Mouse (Mus musculus) frontal cortex, postnatal 25 days (tissue): ENCODE data around the gene Gng8.

Experiments
- DNase-seq, 2 experiments: peaks; one replicate each; pipeline ENCODE4 v3.0.0; 2022; ENCODE audit warnings: low spot score in 2 of 2

Gene Gng8

GRCm38 (mm10) chr7:16891641-16892351 is at the start of gene Gng8:
Gng8 (plus strand) TSS chr7:16891786.
- peak; percentile 79 to 85 for DNase-seq

- DNase-seq, result peak; percentile 77 to 82
These were observed 48.9 kb upstream of the Gng8 start, which contains the start of gene Prkd2 for GRCm38 (mm10) chr7:16842645-16843063. Prkd2 (plus strand) TSS chr7:16842902.

GRCm38 (mm10) chr7:16843441-16844171 is 48.0 kb upstream of the Gng8 start:
- no peak for DNase-seq

- DNase-seq, result no peak
These were observed 46.9 kb upstream of the Gng8 start for GRCm38 (mm10) chr7:16844696-16845071.

- no peak for DNase-seq
These were observed 46.3 kb upstream of the Gng8 start for GRCm38 (mm10) chr7:16845072-16845819.

- DNase-seq, result no peak
These were observed 45.8 kb upstream of the Gng8 start for GRCm38 (mm10) chr7:16845820-16846167.

- DNase-seq, result no peak
These were observed 44.8 kb upstream of the Gng8 start for GRCm38 (mm10) chr7:16846775-16847174.

GRCm38 (mm10) chr7:16847507-16847906 is 44.1 kb upstream of the Gng8 start:
- no peak for DNase-seq

GRCm38 (mm10) chr7:16848579-16848978 is 43.0 kb upstream of the Gng8 start:
- peak; percentile 65 to 68 for DNase-seq

- DNase-seq, result no peak
These were observed 40.0 kb upstream of the Gng8 start for GRCm38 (mm10) chr7:16851636-16852035.

- no peak for DNase-seq
These were observed 38.2 kb upstream of the Gng8 start for GRCm38 (mm10) chr7:16853302-16853831.

- no peak for DNase-seq
These were observed 33.2 kb upstream of the Gng8 start for GRCm38 (mm10) chr7:16858336-16858735.

GRCm38 (mm10) chr7:16859902-16860651 is 31.5 kb upstream of the Gng8 start:
- no peak for DNase-seq

GRCm38 (mm10) chr7:16867488-16867887 is 24.1 kb upstream of the Gng8 start:
- no peak for DNase-seq

GRCm38 (mm10) chr7:16869497-16869896 is 22.1 kb upstream of the Gng8 start:
- DNase-seq, result peak; percentile 61 to 81

GRCm38 (mm10) chr7:16871600-16871999 is 20.0 kb upstream of the Gng8 start:
- DNase-seq, result no peak

GRCm38 (mm10) chr7:16872478-16872877 is 19.1 kb upstream of the Gng8 start:
- no peak for DNase-seq

- no peak for DNase-seq
These were observed 18.2 kb upstream of the Gng8 start for GRCm38 (mm10) chr7:16873392-16873791.

GRCm38 (mm10) chr7:16874190-16874589 is 17.4 kb upstream of the Gng8 start:
- DNase-seq, result peak; percentile 46 to 60

GRCm38 (mm10) chr7:16874756-16875309 is 16.8 kb upstream of the Gng8 start:
- peak; percentile 99 for DNase-seq

GRCm38 (mm10) chr7:16875310-16875325 is 16.5 kb upstream of the Gng8 start, which contains the start of gene Dact3:
Dact3 (plus strand) TSS chr7:16875317.
- DNase-seq, result no peak

- no peak for DNase-seq
These were observed 16.3 kb upstream of the Gng8 start for GRCm38 (mm10) chr7:16875326-16875725.
